Mouse (Mus musculus): ENCODE measurements around the gene Olfr430. TPM values are rescaled to one million over a fixed set of nuclear protein-coding genes. Genes with fewer than 3 reads are reported as not detected.

Gene Olfr430
- not detected in 4 replicates for total RNA-seq (2023)

DNA sequence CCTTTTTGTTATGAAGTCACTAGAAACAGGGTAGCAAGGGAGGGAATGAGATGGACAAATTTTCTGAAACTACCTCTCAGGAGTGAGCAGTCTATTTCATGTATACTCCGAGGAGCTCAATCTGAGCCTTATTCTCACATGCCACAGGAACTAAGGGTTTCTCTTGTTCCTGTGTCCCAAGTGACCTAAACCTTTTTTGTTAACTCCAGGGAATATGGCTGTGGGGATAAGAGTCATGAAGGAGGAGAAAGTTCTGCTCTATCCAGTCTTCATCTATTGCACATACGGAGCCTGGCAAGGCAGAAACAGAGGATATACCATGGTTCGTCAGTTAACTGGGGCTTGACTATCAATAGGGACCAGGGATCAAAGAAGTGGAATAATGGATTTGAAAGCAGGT lies at the start of gene Olfr430:
Gene Olfr430, plus strand, starts transcription at position 301 of the 400 bp plus-strand sequence.

DNA sequence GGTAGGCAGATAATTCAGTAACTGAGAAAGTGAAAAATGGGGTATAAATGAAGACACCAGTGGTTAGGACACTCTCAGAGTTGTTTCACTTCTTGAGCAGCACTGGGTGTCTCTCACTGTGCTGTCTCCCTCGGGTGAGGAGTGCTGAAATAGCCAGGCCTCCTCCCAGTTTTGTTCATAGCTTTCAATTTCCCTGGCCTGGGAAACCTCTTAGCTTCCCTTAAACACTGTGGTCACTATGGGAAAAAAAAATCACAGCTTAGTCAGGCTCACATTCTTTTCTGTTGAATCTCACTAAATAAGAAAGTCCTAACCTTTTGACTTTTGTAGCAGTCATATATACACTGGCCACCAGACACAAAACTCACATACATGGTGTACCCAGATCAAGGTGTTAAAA lies 34.7 kb upstream of the Olfr430 start, which contains the start of gene Ifi205:
Gene Ifi205, minus strand, starts transcription at position 113 of the 400 bp plus-strand sequence.

DNA sequence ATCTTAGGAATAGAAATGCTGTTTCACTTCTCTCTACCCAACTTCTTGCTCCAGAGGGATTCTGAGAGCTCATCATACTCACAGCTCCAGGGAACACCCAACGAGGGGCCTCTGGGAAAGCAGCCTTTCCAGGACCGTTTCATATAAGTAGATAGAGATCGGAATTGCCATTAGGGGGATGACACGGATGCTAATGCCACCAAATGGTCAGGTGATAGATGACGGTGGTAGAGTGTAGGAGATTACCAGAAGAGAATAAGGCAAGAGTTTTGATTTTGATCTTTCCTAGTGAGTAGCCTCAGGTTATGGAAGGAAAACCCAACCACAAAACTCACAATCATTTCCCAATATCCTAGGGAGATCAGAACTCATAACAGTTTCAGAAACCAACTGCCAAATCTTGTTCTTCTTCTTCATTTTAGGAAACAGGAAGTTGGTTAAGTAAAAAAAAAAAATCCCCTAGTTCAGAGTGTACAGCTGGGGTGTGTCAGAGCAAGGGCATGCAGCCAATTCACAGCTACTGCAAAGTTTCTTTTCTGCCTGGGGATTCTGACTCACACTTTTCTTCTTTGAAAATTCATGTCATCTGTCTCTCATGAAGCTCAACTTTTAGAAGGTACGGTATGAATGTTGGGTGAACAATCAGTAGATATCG lies 25.8 kb upstream of the Olfr430 start, which contains the start of gene Olfr433:
Gene Olfr433, plus strand, starts transcription at position 183 of the 655 bp plus-strand sequence.

DNA sequence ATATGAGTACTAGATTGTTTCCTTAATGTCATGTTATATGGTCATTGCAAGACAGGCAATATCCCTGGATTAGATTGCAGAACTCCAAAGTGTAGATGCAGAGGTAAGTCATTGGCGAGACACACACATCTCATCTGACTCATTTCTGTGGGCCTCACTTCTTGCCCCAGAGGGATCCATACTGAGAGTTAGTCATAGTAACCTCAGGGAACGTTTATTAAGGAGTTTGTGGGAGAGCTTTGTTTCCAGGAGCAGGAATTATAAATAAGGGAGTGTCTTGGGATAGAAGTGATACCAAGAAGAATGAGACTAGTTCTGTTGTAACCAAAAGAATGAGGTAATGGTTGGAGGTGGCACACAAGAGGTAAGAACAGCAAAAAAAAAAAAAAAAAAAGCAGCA lies 17.5 kb upstream of the Olfr430 start, which contains the start of gene Olfr432:
Gene Olfr432, plus strand, starts transcription at position 313 of the 400 bp plus-strand sequence.

DNA sequence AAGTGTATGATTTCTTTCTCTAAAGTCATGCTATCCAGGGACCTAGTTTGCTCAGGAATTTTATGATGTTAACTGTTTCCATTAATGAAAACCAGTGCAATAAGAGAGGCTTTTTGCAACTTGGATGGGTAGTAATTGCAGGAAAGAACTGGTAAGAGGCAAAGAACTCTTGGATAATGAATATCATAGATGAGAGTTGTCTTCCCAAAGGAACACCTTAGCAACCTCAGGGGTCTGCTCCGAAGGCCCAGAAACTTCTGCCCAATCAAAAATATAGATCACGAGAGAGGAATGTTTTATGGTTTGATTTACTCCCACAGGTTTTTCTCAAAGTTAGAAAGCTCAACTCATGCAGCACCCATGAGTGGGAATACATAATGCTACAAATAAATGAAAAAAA lies 17.6 kb downstream of the Olfr430 start, which contains the start of gene Olfr429:
Gene Olfr429, plus strand, starts transcription at position 301 of the 400 bp plus-strand sequence.

DNA sequence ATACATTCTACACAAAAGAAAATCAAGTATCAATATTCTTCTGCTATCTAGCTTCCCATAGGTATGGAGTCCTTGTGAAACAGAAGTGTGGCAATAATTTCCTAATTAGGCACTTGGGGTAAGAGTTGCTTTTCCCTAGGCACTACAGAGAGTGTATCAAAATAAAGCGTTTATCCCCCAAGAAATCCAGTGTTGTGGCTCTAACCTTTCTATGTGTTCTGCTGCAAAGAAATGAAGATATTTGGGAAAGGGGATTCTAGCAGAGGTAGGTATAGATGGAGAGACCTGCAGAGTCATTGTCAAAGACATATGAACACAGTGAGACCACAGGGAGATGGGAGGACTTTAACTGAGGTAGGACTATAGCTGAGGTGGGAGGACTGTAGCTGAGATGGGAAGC lies 30.2 kb downstream of the Olfr430 start, which contains the start of gene Olfr427:
Gene Olfr427, plus strand, starts transcription at position 301 of the 400 bp plus-strand sequence.

DNA sequence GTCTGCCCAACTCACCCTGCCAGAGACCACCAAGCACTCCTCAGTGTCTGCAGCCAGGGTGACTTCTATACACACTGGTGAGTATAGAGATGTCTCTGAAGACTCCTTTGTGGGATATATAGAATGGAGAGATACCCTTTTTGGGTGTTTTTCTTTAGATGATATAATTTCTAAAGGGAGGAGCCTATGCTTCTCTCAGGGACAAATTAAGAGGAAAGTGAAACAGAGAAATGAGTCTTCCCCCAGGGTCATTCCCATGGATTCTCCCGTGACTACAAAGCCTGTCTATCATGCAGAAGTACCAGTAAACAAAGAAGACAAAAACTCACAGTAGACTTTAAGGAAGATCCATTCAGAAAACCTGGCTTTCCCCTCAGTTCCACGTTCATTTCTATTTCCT lies 54.7 kb downstream of the Olfr430 start, which contains the start of gene Olfr231:
Gene Olfr231, minus strand, starts transcription at position 101 of the 400 bp plus-strand sequence.

Other genes starting within 250 kb of the Olfr430 start
- 0.33 to 0.35 TPM in 2 of 4 replicates, not detected in the others for gene Ifi211, start 153.6 kb upstream of the Olfr430 start, total RNA-seq (2023)
- gene Mndal, start 124.1 kb upstream of the Olfr430 start, total RNA-seq (2023): 484 to 551 TPM (median 509 TPM) in 4 replicates
- 242 to 252 TPM (median 247 TPM) in 4 replicates for gene Ifi203, start 123.9 kb upstream of the Olfr430 start, total RNA-seq (2023)
- gene Ifi202b, start 83.9 kb upstream of the Olfr430 start, total RNA-seq (2023): not detected in 4 replicates
- 4.6 to 7.0 TPM (median 6.2 TPM) in 4 replicates for gene Ifi205, start 34.8 kb upstream of the Olfr430 start, total RNA-seq (2023)
- gene Olfr433, start 25.9 kb upstream of the Olfr430 start, total RNA-seq (2023): 0.37 TPM in 1 of 4 replicates, not detected in the others
- not detected in 4 replicates for gene Olfr432, start 17.4 kb upstream of the Olfr430 start, total RNA-seq (2023)
- gene Olfr429, start 17.7 kb downstream of the Olfr430 start, total RNA-seq (2023): not detected in 4 replicates
- not detected in 4 replicates for gene Olfr427, start 30.3 kb downstream of the Olfr430 start, total RNA-seq (2023)
- not detected in 4 replicates for gene Olfr231, start 54.6 kb downstream of the Olfr430 start, total RNA-seq (2023)
- not detected in 4 replicates for gene Olfr424, start 64.9 kb downstream of the Olfr430 start, total RNA-seq (2023)
- not detected in 4 replicates for gene Olfr420, start 89.0 kb downstream of the Olfr430 start, total RNA-seq (2023)
- 0.06 TPM in 1 of 4 replicates, not detected in the others for gene Spta1, start 106.2 kb downstream of the Olfr430 start, total RNA-seq (2023)
- gene Olfr419, start 185.5 kb downstream of the Olfr430 start, total RNA-seq (2023): not detected in 4 replicates

All from B cell, adult 62 days (primary cell).